Mouse (Mus musculus) heart, embryonic 10.5 days (tissue): ENCODE measurements at regions not wholly inside any gene's neighbourhood (a gene's known extent, or its start where the extent isn't known, plus 50 kb on each side); places are given as distances from the start of the nearest gene placed in this dataset.

ENCODE experiments used
- DNase-seq: peaks from one replicate; pipeline ENCODE4 v3.0.0-alpha.2; 2017; ENCODE audit warnings: low spot score
- H3K27ac ChIP-seq: fragments of 300-500 bp; sonication (generic); 2 replicates; pipeline ENCODE4 v1.5.1; 2016; ENCODE audit warnings: mild to moderate bottlenecking
- H3K27me3 ChIP-seq: fragments of 300-500 bp; sonication (generic); 2 replicates; pipeline ENCODE4 v1.6.1; 2016; ENCODE audit warnings: mild to moderate bottlenecking; ENCODE audit not compliant: poor library complexity, insufficient read depth, severe bottlenecking
- H3K36me3 ChIP-seq: fragments of 300-500 bp; sonication (generic); 2 replicates; pipeline ENCODE4 v1.6.1; 2016; ENCODE audit warnings: mild to moderate bottlenecking, moderate library complexity
- H3K4me1 ChIP-seq: fragments of 300-500 bp; sonication (generic); 2 replicates; pipeline ENCODE4 v1.6.1; 2016; ENCODE audit warnings: mild to moderate bottlenecking
- H3K4me3 ChIP-seq: fragments of 300-500 bp; sonication (generic); 2 replicates; pipeline ENCODE4 v1.5.1; 2016; ENCODE audit warnings: mild to moderate bottlenecking, moderate library complexity
- H3K9me3 ChIP-seq: fragments of 300-500 bp; sonication (generic); 2 replicates; pipeline ENCODE4 v1.6.1; 2016; ENCODE audit warnings: mild to moderate bottlenecking, moderate library complexity
- WGBS: fragments of 180-500 bp; shearing (Covaris S2); methylation state at CpG from one replicate; pipeline ENCODE4 v1.1.7; 2016; 5-methylcytosine and 5-hydroxymethylcytosine counted together

DNA sequence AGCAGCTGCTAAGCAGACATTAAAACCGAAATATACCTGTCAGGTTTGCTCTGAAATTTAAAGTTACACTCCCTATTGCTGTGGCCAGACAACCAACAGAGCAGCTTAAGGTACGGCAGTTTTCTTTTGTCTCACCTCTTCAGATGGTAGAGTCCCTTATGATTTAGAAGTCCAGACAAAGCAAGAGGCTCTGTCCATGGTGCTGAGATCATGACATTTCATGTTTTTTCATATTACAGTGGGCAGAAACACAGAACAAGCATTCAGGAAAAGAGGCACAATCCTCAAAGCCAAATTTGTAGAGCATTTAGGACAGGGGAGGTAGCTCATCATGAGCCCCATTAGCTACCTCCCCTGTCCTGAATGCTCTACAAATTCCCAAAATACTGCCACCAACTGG lies 620.0 kb downstream of the Dnah5 start:
- Histone ChIP-seq H3K4me1 (no peaks in the 10 kb centered on the region), H3K4me3 (no peak overlapping the region), H3K27ac (no peak overlapping the region), H3K27me3 (no peaks in the 10 kb centered on the region), H3K9me3 (no peaks in the 10 kb centered on the region), H3K36me3 (no peaks in the 10 kb centered on the region)
- WGBS = 57% methylated on average over 2 of the region's 2 CpGs
- DNase-seq = no peak

DNA sequence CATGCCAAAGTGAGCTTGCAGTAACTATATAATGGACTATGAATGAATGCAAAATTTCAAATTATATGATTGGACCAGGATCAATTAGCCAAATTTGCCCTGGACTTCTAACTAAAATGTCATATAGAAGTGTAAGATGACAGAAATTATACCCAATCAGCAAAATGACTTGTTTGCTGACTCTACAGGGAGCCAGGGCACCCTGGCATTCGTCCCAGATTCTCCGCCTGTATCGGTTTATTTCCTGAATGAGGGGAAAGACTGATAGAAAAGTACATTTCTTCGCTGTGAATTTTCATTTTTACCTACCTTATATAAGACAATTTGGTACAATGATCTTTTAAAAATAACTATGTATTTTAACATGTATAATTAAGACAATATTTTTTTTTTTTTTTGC lies 631.3 kb downstream of the Dnah5 start:
- H3K4me3 ChIP-seq = no peak overlapping the region
- H3K27ac ChIP-seq = no peak overlapping the region
- H3K4me1 ChIP-seq = no peaks in the 10 kb centered on the region
- no peaks in the 10 kb centered on the region for H3K36me3 ChIP-seq
- WGBS = 85% methylated on average over 4 of the region's 4 CpGs
- H3K9me3 ChIP-seq = no peaks in the 10 kb centered on the region
- no peaks in the 10 kb centered on the region for H3K27me3 ChIP-seq
- no peak for DNase-seq

DNA sequence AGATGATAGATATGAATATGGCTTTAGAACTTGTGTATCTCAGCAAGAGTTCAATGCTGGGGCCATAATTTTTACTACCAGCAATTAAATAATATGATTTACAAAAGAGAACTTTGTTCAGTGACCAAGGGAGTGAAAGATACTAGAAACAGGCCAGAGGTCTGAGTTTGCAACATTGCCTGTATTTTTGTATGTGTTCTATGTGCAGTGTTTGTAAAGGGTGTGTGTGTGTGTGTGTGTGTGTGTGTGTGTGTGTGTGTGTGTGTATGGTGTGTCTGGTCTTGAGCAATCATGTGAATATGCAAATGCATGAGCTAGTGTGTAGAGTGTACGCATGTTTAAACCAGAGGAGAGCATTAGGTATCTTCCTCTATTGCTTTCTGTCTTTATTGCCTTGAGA lies 636.8 kb downstream of the Dnah5 start:
- no peaks in the 10 kb centered on the region for H3K4me1 ChIP-seq
- H3K4me3 ChIP-seq = no peak overlapping the region
- DNase-seq = no peak
- H3K27ac ChIP-seq = no peak overlapping the region
- WGBS = 94% methylated on average over 1 of the region's 1 CpGs
- no peaks in the 10 kb centered on the region for H3K27me3 ChIP-seq
- H3K9me3 ChIP-seq = no peaks in the 10 kb centered on the region
- H3K36me3 ChIP-seq = no peaks in the 10 kb centered on the region

DNA sequence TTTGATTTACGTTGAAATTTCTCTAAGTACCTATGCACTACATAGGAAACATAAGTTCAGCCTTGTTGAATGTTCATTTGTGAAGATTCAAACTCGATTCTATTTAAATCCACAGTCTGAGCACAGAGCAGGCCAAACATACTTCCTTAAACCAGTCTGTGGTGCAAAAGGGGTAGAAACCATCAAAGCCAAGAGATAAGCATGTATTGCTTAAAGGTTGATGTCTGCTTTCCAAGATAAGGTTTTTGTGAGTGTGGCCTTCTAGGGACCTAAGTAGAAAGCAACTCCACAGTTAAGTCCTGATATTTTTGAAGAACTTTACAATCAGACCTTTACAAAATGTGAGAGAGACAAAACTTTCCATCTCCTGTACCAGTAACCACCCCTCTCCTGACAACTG lies 652.9 kb downstream of the Dnah5 start:
- Histone ChIP-seq H3K27me3 (no peaks in the 10 kb centered on the region), H3K27ac (no peak overlapping the region), H3K9me3 (no peaks in the 10 kb centered on the region), H3K4me1 (no peaks in the 10 kb centered on the region), H3K4me3 (no peak overlapping the region), H3K36me3 (no peaks in the 10 kb centered on the region)
- WGBS = 69% methylated on average over 2 of the region's 2 CpGs
- DNase-seq = no peak

DNA sequence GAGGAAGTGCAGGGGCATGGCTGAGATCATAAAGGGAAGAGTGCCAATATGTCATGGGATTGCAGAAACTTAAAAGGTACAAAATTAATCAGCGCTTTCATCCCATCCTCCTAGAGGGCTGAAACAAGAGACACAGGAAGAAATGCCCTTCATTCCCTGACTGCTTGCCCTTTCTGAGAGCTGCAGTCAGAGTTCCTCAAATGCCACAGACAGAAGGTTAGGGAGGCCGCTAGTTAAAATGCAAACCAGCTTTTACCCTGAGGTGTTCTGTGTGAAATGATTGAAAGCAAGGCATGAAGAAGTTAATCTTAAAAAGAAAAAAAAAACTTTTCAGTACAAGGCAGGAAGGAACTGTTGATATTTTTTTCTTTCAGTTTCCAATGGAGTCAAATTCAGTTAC lies 654.6 kb downstream of the Dnah5 start:
- Histone ChIP-seq H3K36me3 (no peaks in the 10 kb centered on the region), H3K27me3 (no peaks in the 10 kb centered on the region), H3K9me3 (no peaks in the 10 kb centered on the region), H3K4me1 (no peaks in the 10 kb centered on the region), H3K4me3 (no peak overlapping the region), H3K27ac (no peak overlapping the region)
- no peak for DNase-seq
- WGBS = 76% methylated on average over 2 of the region's 2 CpGs

DNA sequence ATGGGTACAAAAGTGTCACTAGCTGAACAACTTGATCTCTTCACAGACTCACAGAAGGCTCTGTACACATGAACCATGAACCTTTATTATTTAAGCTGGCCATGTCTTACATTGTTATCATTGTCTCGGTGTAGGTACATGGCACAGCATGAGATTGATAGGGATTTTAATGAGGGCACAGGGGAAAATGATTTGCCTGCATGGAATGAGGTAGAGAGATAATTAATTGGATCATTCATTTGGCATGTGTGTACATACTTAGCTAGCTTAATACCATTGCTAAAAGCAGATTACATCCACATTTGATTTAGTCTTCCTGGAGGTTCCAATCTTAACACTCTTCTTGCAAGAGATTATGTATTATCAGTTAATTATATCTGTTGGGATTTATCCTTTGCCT lies 660.5 kb downstream of the Dnah5 start:
- no peaks in the 10 kb centered on the region for H3K4me1 ChIP-seq
- H3K4me3 ChIP-seq = no peak overlapping the region
- WGBS = 79% methylated on average over 1 of the region's 1 CpGs
- H3K9me3 ChIP-seq = no peaks in the 10 kb centered on the region
- H3K36me3 ChIP-seq = no peaks in the 10 kb centered on the region
- H3K27ac ChIP-seq = no peak overlapping the region
- no peaks in the 10 kb centered on the region for H3K27me3 ChIP-seq
- DNase-seq = no peak

DNA sequence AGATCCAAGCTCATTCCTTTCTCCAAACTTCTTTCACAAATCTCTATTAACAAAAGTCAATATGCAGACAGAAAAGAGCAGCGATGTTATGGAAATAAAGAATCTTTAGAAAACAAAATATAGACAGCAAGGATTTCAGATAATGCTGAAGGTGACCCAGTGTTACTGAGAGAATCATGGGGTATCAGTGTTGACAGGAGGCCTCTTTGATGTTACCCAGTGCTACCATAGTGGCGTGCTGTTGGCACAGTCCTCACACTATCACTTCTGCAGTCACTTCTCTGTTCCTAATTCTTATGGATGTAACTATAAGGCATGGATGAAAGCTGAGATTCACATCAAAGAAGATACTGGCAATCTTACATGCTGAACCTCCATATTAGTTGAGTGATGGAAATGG lies 661.4 kb downstream of the Dnah5 start:
- WGBS = 37% methylated on average over 2 of the region's 2 CpGs
- no peaks in the 10 kb centered on the region for H3K27me3 ChIP-seq
- no peaks in the 10 kb centered on the region for H3K9me3 ChIP-seq
- H3K27ac ChIP-seq = 0 out of 2 replicates have a peak overlapping the region, but pooled peaks have one; percentile 25
- H3K4me1 ChIP-seq = no peaks in the 10 kb centered on the region
- no peak overlapping the region for H3K4me3 ChIP-seq
- H3K36me3 ChIP-seq = no peaks in the 10 kb centered on the region
- DNase-seq = peak; percentile 76

DNA sequence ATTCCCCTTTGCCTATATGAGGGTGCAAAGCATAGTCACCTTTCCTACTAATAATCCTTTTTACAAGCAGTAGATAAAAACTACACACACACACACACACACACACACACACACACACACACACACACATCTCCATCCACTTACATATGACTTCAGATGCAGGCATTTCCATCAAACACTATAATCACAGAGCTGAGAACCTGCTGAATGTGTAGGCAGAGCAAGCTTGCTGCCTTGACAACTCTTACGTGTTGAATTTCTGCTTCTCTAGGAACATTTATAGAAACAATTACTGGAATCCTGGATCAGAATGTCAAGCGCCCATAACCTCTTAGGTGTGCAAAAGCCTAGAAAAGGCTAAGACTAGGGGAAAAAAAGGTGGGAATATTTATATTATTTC lies 669.4 kb downstream of the Dnah5 start:
- Histone ChIP-seq H3K27ac (no peak overlapping the region), H3K4me1 (no peaks in the 10 kb centered on the region), H3K36me3 (no peaks in the 10 kb centered on the region), H3K9me3 (no peaks in the 10 kb centered on the region), H3K27me3 (no peaks in the 10 kb centered on the region), H3K4me3 (no peak overlapping the region)
- no peak for DNase-seq
- WGBS = 72% methylated on average over 2 of the region's 2 CpGs

DNA sequence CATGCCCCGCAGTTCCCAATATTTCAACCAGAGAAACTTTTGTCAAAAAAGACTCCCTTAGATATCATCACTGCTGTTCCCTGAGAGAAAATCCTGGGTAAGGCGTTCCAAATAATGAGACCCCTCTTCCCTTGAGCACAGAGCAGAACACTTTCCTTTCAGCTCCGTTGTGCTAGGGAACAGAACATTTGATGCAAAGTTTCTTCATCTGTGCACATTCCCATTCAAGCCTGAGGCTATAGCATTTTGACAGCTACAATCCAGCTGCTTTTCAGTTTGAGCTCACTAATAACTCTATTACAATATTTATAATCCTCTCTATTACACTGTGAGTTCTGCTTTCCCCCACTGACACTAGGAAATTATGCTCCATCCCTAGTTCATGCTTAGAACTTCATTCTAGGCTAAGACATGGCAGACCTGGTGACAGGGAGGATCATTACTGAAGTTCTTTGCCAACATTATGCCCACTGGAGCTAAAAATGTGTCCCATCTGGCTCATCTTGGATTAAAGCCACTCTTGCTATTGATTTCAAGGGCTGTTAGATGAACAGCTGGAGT lies 692.8 kb downstream of the Dnah5 start:
- no peaks in the 10 kb centered on the region for H3K27me3 ChIP-seq
- no peak overlapping the region for H3K4me3 ChIP-seq
- no peaks in the 10 kb centered on the region for H3K36me3 ChIP-seq
- no peaks in the 10 kb centered on the region for H3K4me1 ChIP-seq
- no peak for DNase-seq
- H3K27ac ChIP-seq = no peak overlapping the region
- H3K9me3 ChIP-seq = no peaks in the 10 kb centered on the region
- WGBS = 83% methylated on average over 3 of the region's 3 CpGs

DNA sequence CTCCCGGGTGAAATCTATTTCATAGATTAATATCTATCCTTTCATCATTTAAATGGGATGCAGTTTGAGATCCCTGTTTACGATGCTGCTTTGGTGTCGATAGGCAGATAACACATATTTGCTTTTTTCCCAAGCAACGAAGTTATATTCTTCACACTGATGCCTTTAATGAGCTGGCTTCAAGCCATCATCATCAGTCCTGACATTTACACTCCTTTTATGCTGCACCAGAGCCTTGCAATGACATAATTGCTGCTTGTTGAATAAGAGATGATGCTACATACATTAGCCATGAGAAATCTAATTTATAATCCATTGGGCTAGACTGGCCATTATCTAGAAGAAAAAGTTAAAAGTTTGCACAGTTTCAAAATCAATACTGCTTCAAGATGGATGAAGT lies 718.9 kb downstream of the Dnah5 start:
- no peaks in the 10 kb centered on the region for H3K36me3 ChIP-seq
- no peaks in the 10 kb centered on the region for H3K9me3 ChIP-seq
- WGBS = 86% methylated on average over 4 of the region's 4 CpGs
- DNase-seq = no peak
- H3K27me3 ChIP-seq = no peaks in the 10 kb centered on the region
- no peak overlapping the region for H3K4me3 ChIP-seq
- no peak overlapping the region for H3K27ac ChIP-seq
- no peaks in the 10 kb centered on the region for H3K4me1 ChIP-seq

DNA sequence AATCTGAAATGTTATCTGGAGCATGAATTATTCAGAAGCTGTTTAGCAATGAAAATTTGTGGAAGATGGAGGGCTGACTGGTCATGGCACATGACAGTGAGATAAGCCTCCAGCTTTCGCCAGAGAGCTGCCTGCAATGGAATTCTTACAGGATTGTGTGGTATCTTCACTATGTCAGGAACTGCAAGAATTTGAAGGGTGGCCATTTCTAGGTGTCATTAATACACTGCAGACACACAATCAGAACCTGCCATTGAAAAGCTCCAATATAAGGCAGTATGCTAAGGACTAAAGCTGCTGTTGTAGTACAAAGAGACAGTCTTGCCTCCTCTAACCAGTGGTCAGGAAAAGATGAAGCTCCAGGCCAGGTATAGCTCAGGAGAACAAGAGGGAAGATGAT lies 744.7 kb downstream of the Dnah5 start:
- H3K4me1 ChIP-seq = 0 out of 2 replicates have a peak, but pooled peaks cover 3% of the 10 kb centered on the region
- H3K27ac ChIP-seq = no peak overlapping the region
- no peaks in the 10 kb centered on the region for H3K36me3 ChIP-seq
- no peak overlapping the region for H3K4me3 ChIP-seq
- DNase-seq = peak; percentile 71
- 34% methylated on average over 1 of the region's 1 CpGs for WGBS
- H3K9me3 ChIP-seq = no peaks in the 10 kb centered on the region
- H3K27me3 ChIP-seq = no peaks in the 10 kb centered on the region
